Mouse (Mus musculus) C2C12 (cell line): Measurements from ENCODE around the gene Pnrc1. TPM values are rescaled to one million over a fixed set of nuclear protein-coding genes. Genes with fewer than 3 reads are reported as not detected.
"Not testable (repeated sequence)": the region's sequence is repeated elsewhere in the genome, so short reads cannot be mapped to it uniquely, and the experiment has no call there.

Source experiments
- H3K27me3 ChIP-seq: one replicate; pipeline ENCODE4 v1.6.1; 2011; ENCODE audit not compliant: control insufficient read depth, insufficient read depth, insufficient read length
- H3K36me3 ChIP-seq: one replicate; pipeline ENCODE4 v1.6.1; 2011; ENCODE audit not compliant: control insufficient read depth, insufficient read depth
- H3K4me3 ChIP-seq: one replicate; pipeline ENCODE4 v1.5.1; 2011; ENCODE audit warnings: mild to moderate bottlenecking, control low read depth; ENCODE audit not compliant: poor library complexity, insufficient read depth, severe bottlenecking
- H3K79me2 ChIP-seq: one replicate; pipeline ENCODE4 v1.6.1; 2011; ENCODE audit not compliant: control insufficient read depth, insufficient read depth
- H3K79me3 ChIP-seq: one replicate; pipeline ENCODE4 v1.6.1; 2011; ENCODE audit warnings: low read depth, control low read depth
- H3ac ChIP-seq: one replicate; pipeline ENCODE3; 2011; ENCODE audit warnings: low read depth; ENCODE audit not compliant: control insufficient read depth, insufficient read length
- CEBPB ChIP-seq: IDR thresholded peaks from one replicate; pipeline ENCODE4 v1.6.1; 2011; ENCODE audit warnings: low read depth, mild to moderate bottlenecking, control low read depth, moderate library complexity
- CTCF ChIP-seq: IDR thresholded peaks from one replicate; pipeline ENCODE4 v1.5.1; 2011; ENCODE audit not compliant: control insufficient read depth, insufficient read depth, insufficient read length
- FOSL1 ChIP-seq: IDR thresholded peaks from one replicate; pipeline ENCODE4 v1.8.0; 2011; ENCODE audit warnings: mild to moderate bottlenecking, low read length; ENCODE audit not compliant: poor library complexity, insufficient read depth, severe bottlenecking
- MAX ChIP-seq: IDR thresholded peaks from one replicate; pipeline ENCODE4 v1.6.1; 2011; ENCODE audit warnings: mild to moderate bottlenecking, control low read depth
- MYOD1 ChIP-seq: IDR thresholded peaks from one replicate; pipeline ENCODE4 v1.6.1; 2011; ENCODE audit warnings: low read depth; ENCODE audit not compliant: control insufficient read depth, insufficient read length
- MYOG ChIP-seq: IDR thresholded peaks from one replicate; pipeline ENCODE4 v1.6.1; 2011; ENCODE audit not compliant: control insufficient read depth, insufficient read length; ENCODE audit errors: extremely low read depth
- USF1 ChIP-seq: IDR thresholded peaks from one replicate; pipeline ENCODE4 v1.6.1; 2011; ENCODE audit warnings: low read depth, mild to moderate bottlenecking, control low read depth, moderate library complexity
- long read RNA-seq, 2 experiments: library from polyadenylated mRNA; unstranded; transcript quantifications; one replicate each; pipeline ENCODE4 v2.0.0; 2019 to 2020
- polyA plus RNA-seq: library from polyadenylated mRNA; unstranded; fragments of >200 nt; fragmentation: generic; extraction: Trizol; gene quantifications from one replicate; pipeline ENCODE4 v1.2.1, GENCODE M21; 2012; ENCODE audit warnings: missing spikeins

Pnrc1 gene
- polyA plus RNA-seq = 9.1 TPM
- long read RNA-seq, experiment 1, transcript Pnrc1-202 (2 exons, 665 nt) = minor isoform, 5 of 74 reads
- long read RNA-seq, experiment 1, transcript Pnrc1-201 (2 exons, 1,648 nt) = major isoform, 65 of 74 reads
- long read RNA-seq, experiment 1, partial matches to known transcripts = 0 of 74 reads
- long read RNA-seq, experiment 1, other reads (novel, unspliced or antisense) = 4 of 74 reads
- long read RNA-seq, experiment 2, transcript Pnrc1-201 (2 exons, 1,648 nt) = major isoform, 73 of 73 reads
- long read RNA-seq, experiment 2, partial matches to known transcripts = 0 of 73 reads
- long read RNA-seq, experiment 2, other reads (novel, unspliced or antisense) = 0 of 73 reads

GRCm38 (mm10) chr4:33290002-33290401 lies at the start of gene Pnrc1:
TSS of gene Pnrc1 (minus strand) at chr4:33290163.
- Histone ChIP-seq H3K79me2 (no peaks in the 10 kb centered on the region), H3K36me3 (no peaks in the 10 kb centered on the region), H3K27me3 (no peaks in the 10 kb centered on the region), H3K79me3 (no peaks in the 10 kb centered on the region), H3ac (peak within 1 kb of the TSS; percentile 50), H3K4me3 (peak within 1 kb of the TSS; percentile 23)
- TF ChIP-seq MYOD1 (no peak), FOSL1 (no peak), MYOG (no peak), CEBPB (no peak), CTCF (no peak), USF1 (no peak), MAX (no peak)

DNA sequence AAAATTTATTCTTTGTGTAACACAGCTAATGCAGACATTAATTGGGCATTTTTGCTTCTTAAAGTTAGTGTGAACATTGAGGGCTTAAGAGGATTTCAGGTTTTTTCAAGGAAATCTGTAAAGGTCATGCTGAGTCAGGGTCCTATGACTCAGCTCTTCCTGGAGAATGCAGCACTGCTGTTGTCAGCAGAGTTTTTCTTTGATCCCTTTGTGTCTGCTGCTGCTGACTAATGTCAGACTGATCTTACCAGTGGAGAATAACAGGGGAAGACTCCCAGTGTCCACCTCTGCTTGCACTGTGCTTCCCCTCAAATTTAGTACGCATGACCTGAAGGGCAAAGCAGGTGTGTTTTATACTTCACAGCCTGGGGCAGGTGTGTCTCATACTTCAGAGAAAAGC lies 48.0 kb upstream of the Pnrc1 start:
- TF ChIP-seq CEBPB (no peak), MYOD1 (no peak), FOSL1 (peak; percentile 61)
- H3ac ChIP-seq = no peak overlapping the region
- H3K36me3 ChIP-seq = peaks cover 49% of the 10 kb centered on the region
- no peak overlapping the region for H3K4me3 ChIP-seq
- H3K79me2 ChIP-seq = no peaks in the 10 kb centered on the region
- no peaks in the 10 kb centered on the region for H3K79me3 ChIP-seq
- no peaks in the 10 kb centered on the region for H3K27me3 ChIP-seq

GRCm38 (mm10) chr4:33332956-33333455 lies 43.0 kb upstream of the Pnrc1 start:
- Histone ChIP-seq H3K36me3 (peaks cover 70% of the 10 kb centered on the region), H3K79me3 (peaks cover 1% of the 10 kb centered on the region), H3K27me3 (no peaks in the 10 kb centered on the region), H3ac (no peak overlapping the region), H3K79me2 (no peaks in the 10 kb centered on the region), H3K4me3 (no peak overlapping the region)
- TF ChIP-seq MYOG = no peak
- no peak for TF ChIP-seq CTCF
- TF ChIP-seq USF1 = no peak
- no peak for TF ChIP-seq CEBPB
- no peak for TF ChIP-seq MAX
- no peak for TF ChIP-seq FOSL1
- TF ChIP-seq MYOD1 = no peak

DNA sequence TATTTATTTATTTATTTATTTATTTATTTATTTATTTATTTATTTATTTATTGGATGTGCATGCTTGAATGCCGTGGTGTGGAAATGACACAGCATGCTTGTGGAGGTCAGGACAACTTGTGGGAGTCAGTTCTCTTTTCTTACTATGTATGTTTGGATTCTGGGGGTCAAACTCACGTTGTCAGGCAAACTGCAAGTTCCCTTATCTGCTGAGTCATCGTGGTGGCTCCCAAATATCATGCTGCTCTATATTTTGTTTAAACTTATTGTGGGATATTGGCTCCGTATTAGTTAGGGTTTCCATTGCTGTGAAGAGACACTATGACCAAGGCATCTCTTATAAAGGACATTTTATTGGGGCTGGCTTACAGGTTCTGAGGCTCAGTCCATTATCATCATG lies 41.2 kb upstream of the Pnrc1 start:
- Histone ChIP-seq H3ac (no peak overlapping the region), H3K4me3 (no peak overlapping the region), H3K36me3 (peaks cover 74% of the 10 kb centered on the region), H3K79me2 (no peaks in the 10 kb centered on the region), H3K27me3 (no peaks in the 10 kb centered on the region), H3K79me3 (peaks cover 1% of the 10 kb centered on the region)
- TF ChIP-seq MYOG (no peak), MAX (no peak), CTCF (no peak), USF1 (no peak), CEBPB (no peak), FOSL1 (no peak), MYOD1 (no peak)

DNA sequence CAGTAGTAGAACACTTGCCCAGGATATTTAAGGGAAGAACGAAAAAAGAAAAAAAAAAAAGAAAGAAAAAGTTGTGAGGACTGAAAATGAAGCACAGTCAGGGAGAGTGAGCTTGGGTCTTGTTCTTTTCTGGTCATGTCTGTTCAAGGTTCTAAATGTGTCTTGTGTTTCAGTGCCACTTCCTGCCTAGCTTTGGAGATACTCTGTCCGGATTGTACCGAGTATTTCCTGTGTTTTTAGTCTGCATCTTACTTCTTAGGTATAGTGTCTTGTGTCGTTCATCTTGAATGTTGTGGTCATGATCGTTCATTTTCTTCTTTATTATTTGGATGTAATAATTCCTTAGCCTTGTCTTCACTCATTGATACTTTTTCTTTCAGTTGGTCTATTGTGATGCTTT lies 25.9 kb upstream of the Pnrc1 start:
- H3K27me3 ChIP-seq = no peaks in the 10 kb centered on the region
- H3K4me3 ChIP-seq = no peak overlapping the region
- H3K79me3 ChIP-seq = peaks cover 86% of the 10 kb centered on the region
- no peak overlapping the region for H3ac ChIP-seq
- H3K79me2 ChIP-seq = peaks cover 100% of the 10 kb centered on the region
- H3K36me3 ChIP-seq = no peaks in the 10 kb centered on the region
- TF ChIP-seq MYOG (no peak), MYOD1 (no peak), CEBPB (no peak), FOSL1 (no peak), MAX (no peak), USF1 (no peak)

- H3K27me3 ChIP-seq, H3K36me3 ChIP-seq, H3K4me3 ChIP-seq, H3ac ChIP-seq: not testable (repeated sequence)
- Histone ChIP-seq H3K79me3 (peaks cover 77% of the 10 kb centered on the region), H3K79me2 (peaks cover 90% of the 10 kb centered on the region)
Observed at GRCm38 (mm10) chr4:33314150-33314549, 24.2 kb upstream of the Pnrc1 start.
